Mouse (Mus musculus) cerebellum, adult 2 months (tissue): ENCODE data around the gene Gm12117.

Source experiments
- CTCF ChIP-seq: fragments of 200-500 bp; IDR thresholded peaks from 2 replicates; pipeline ENCODE4 v1.5.1; 2011; ENCODE audit warnings: low read depth, mild to moderate bottlenecking, control low read depth, low read length, moderate library complexity, borderline replicate concordance; ENCODE audit not compliant: insufficient read depth
- POLR2A ChIP-seq: fragments of 200-500 bp; IDR thresholded peaks from 2 replicates; pipeline ENCODE4 v1.6.1; 2011; ENCODE audit warnings: low read length, control low read depth, borderline replicate concordance; ENCODE audit not compliant: insufficient read depth

GRCm38 (mm10) chr11:33232056-33232455, 44.5 kb downstream of the Gm12117 start:
- TF ChIP-seq POLR2A: no peak
- no peak for TF ChIP-seq CTCF
